Mouse (Mus musculus) liver, postnatal 0 days (tissue): ENCODE measurements at regions not wholly inside any gene's neighbourhood (a gene's known extent, or its start where the extent isn't known, plus 50 kb on each side); places are given as distances from the start of the nearest gene placed in this dataset.

Experiments used
- CTCF ChIP-seq: sonication (generic); IDR thresholded peaks from 2 replicates; pipeline ENCODE4 v1.5.1; 2016; ENCODE audit warnings: antibody characterized with exemption, low read depth
- EP300 ChIP-seq: IDR thresholded peaks from 2 replicates; pipeline ENCODE4 v1.6.1; 2016; ENCODE audit warnings: antibody characterized with exemption, low read depth, mild to moderate bottlenecking

DNA sequence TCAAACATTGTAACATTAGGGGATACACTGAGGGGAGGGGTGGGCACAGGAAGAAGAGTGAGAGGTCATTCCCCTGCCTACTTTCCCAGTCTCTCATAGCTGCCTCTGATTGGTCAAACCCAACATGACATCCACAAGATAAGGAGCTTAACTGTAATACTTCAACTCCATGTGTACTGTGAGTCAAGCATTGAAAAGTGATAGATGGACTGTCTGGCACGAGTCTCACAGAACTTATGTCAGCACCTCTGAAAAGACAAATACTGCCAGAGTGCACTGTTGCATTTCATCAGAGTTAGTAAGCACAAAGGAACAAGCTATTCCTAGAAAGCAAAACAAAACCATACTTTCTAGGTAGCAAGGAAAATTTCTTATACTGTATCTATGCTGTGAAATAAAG is 152.5 kb upstream of the Galnt5 start:
- TF ChIP-seq CTCF: no peak
- no peak for TF ChIP-seq EP300
